Mouse (Mus musculus): ENCODE data around the gene Rnf10. TPM values are rescaled to one million over a fixed set of nuclear protein-coding genes. Genes with fewer than 3 reads are reported as not detected.
"Not testable (repeated sequence)": the region's sequence is repeated elsewhere in the genome, so short reads cannot be mapped to it uniquely, and the experiment has no call there.

Gene Rnf10
- 100 to 1,000 TPM; 259 to 316 TPM for total RNA-seq (2021)
- long read RNA-seq, transcript Rnf10-203 (17 exons, 3,476 nt) = minor isoform, 8 of 150 reads
- long read RNA-seq, transcript Rnf10-201 (17 exons, 3,106 nt) = minor isoform, 11 of 150 reads
- long read RNA-seq, transcript Rnf10-202 (17 exons, 3,112 nt) = major isoform, 95 of 150 reads
- long read RNA-seq, partial matches to known transcripts = 21 of 150 reads
- long read RNA-seq, other reads (novel, unspliced or antisense) = 15 of 150 reads

DNA sequence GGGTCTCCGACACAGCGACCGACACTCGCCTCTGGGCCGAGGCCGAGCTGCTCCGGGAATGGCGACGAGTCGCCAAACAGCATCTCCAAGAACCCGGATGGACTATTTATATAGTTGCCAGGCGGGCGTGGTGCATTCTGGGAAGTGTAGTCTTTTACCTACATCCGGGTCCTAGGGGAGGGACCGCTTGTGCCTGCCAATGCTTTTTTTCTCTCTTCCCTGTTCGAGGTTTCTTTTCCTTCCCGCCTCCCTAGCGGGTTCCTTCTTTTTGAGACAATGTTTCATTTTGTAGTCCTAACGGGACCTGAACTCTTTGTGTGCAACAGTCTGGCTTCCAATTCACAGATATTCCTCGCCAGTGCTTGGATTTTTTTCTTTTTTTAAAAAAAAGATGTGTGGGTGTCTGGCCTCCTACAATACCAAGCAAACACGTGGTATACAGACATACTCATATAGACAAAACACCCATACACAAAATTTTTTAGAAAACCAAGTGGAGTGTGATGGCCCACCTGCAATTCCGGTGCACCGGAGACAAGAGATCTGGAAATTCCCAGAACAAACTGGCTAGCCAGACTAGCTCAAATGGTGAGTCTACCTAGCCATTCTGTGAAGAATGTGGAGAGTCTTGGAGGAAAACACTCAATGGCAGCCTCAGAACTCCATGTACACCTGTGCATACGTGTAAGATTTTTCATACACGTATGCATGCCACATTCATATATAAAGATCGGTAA, at the start of gene Rnf10:
Gene Rnf10 (minus strand): TSS at position 87 of the 737 bp plus-strand sequence.
- peak; percentile 99 for DNase-seq (ENCODE audit: low spot score in 2 of 2)

DNA sequence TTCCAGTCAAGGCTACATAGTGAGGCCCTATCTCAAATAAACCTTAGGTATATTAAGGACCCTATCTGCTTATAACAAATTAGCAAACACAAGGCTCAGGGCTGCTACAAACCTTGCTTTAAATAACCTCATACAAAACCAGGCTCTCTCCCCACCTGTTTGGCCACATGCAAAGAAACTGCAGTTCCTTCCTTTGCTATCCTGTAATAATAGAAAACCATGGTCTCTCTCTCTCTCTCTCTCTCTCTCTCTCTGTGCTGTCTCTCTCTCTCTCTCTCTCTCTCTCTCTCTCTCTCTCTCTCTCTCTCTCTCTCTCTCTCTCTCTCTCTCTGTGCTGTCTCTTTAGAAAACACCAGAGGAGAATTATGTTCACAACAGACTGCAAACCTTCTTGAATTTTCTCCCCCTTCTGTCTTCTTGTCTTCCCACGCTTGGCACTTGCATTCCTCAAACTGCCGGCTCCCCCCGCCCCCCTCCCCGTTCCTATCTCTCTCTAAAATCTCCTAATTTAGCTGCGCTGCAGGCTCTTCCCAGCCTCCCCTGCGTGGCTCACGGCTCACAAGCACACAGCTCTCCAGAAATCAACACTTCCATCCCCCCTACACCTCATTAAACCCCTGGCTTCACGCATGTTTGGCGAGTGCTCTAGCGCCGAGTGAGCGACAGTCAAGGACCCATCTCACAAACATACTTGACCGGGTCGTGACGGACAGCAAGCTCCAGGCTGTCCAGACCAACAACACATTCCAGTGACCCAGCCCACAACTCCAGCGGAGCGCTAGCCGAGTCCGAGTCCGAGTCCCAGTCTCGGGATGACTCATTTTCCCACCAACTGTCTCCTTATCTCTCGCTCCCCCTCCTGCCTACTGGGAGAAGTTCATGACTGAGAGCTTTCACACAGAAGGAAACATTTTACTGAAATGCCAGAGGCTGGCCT, 46.6 kb upstream of the Rnf10 start:
- DNase-seq (ENCODE audit: low spot score in 2 of 2) = peak; percentile 57 to 77

DNA sequence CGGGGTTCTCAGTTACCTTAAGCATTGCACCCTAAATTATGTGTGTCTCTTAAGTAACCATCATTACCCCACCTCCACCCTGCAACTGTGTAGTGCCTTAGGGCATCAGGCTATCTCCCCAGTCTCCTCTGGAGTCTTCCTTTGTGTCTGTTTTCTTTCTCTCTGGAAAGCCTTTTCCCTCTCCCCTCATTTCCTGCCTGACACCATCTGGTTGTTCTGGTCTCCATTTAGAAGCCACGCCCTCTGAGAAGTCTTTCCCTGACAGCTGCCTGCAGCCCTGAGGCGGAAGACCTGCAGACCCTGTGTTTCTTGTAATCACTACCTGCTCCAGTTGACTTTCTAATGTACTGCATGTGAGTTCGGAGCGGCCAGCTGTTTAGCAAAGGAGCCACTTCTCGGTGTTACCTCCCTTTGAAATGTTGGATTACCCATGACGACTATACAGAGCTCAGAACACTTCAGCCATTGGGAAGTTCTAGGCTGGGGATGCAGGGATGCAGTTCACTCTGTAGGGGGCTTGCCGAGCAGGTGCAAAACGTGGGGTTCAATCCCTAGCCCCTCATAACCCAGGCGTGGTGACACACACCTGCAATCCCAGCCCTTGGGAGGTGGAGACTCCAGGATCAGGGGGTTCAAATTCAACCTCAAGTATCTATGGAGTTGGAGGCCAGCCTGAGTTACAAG, 45.1 kb upstream of the Rnf10 start:
- DNase-seq (ENCODE audit: low spot score in 2 of 2) = no peak

DNA sequence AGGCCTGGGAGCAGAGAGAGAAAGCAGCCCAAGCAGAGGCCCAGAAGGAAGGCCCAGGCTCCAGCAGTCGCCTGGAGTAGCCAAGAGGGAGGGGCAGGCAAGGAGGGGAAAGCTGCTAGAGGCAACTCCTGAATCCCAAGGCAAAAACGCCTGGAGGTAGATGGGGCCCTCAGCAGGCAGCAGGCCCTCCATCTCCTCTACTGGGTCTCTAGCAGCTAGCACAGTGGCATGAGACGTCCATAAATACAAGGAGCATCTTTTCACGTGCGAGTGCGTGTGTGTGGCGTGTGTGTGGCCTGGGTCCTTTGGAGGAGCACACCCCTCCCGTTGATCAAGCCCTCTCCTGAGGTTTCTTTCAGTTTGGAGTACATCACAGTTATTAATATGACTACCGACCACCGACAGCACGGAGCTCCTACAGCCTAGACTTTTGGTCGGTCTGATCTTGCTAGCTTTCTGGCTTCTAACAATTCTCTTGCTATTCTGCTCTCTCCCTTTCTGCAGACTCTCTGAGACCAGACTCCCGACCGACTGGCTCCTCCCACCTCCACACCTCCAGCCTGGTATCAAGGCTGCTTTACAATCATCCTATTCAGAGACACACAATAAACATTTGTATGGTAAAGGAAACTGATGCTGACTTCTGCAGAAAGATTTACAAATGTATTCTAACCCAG, 44.4 kb upstream of the Rnf10 start:
- no peak for DNase-seq (ENCODE audit: low spot score in 2 of 2)

DNA sequence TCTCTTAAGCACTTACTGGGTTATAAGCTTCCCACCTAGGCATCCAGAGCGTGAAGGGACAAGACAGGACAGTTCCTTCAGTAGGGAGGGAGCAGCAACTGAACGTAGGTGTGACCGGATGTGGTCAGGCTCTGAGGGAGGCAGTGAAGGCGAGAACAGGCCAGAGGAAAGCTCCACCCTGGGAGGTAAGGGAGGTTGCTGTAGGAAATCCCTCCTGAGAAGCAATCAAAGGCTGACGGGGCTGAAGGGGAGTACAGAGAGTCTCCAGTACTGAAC, 40.9 kb upstream of the Rnf10 start:
- DNase-seq (ENCODE audit: low spot score in 2 of 2) = no peak

DNA sequence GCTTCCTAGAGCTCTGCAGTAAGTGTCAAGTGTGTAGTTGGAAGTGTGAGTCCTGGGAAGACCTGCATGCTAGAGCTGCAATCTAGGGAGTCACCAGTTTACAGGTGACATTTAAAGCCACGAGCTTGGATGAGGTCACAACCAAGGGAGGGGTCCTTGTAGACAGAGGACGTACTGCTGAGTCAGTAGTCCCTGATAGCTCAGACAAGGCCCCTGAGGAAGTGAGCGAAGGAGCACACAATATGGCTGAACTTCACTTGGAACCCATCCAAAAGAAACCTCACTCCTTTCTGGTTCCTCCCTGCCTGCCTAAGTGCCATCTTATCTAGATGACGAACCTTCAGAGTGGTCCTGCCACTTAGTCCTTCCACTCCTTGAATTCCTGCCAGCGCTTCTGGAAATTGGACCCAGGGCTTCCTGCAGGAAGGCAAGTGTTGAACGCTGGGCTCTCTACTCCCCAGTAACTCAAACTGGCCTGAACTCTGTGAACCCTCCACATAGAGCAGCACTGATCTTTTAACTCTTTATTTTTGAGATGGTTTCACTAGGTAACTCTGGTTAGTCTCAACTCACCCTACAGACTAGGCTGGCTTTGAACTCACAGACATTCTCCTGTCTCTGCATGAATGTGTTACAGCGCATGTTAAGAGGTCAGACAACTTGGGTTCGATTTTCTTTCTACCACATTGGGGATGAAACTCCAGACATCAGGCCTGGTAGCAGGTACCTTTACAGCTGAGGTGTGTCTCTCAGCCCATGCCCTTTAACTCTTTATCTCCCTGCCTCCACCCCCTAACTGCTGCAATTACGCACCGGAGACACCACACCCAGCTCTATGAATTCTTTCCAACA, 40.3 kb upstream of the Rnf10 start:
- no peak for DNase-seq (ENCODE audit: low spot score in 2 of 2)

DNA sequence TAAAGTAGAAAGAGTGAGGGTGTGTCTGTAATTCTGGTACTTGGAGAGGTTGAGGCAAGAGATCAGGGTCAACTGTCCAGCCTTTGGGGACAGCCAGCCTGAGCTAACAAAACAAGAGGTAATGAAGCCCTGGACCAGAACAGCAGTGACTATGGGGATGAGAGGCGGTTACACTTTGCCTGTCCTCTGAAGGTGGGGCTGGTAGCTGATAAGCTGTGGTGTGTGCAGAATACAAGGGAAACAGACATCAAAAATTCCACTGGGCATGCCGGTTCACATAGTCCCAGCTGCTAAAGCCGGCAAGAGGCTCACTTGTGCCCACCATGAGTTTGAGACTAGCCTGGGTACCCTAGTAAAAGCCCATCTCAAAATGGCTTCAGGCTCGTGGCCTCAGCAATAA, 39.7 kb upstream of the Rnf10 start:
- no peak for DNase-seq (ENCODE audit: low spot score in 2 of 2)

DNA sequence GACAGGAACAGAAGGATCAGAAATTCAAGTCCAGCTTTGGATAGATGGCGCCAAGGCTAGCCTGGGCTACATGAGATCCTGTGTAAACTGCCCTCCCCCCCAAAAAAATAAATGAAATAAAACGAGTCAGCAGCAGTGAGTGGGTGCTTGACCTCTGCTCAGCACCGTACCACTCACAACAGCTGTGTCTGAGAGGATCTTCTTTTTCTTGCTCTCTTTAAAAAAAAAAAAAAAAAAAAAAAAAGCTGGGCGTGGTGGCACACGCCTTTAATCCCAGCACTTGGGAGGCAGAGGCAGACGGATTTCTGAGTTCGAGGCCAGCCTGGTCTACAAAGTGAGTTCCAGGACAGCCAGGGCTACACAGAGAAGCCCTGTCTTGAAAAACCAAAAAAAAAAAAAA, 29.5 kb upstream of the Rnf10 start:
- not testable (repeated sequence) for DNase-seq (ENCODE audit: low spot score in 2 of 2)

DNA sequence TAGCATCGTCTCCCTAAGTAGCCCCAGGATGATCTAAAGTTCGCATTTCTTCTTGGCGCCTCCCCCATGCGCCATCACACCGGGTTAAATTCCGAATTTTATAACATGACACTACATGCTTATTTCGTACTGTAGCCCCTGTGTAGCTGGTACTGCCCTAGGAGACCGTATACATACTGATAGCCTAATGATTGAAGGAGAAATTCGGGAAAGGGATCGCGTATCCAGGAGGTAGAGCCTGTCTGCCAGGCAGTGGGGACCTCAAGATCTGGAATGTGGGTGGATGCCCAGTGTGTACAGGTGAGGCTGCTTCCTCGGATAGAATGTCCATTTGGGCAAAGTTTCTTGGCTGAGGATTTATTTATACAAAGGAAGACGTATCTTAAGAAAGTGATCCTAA, 28.9 kb upstream of the Rnf10 start:
- no peak for DNase-seq (ENCODE audit: low spot score in 2 of 2)

DNA sequence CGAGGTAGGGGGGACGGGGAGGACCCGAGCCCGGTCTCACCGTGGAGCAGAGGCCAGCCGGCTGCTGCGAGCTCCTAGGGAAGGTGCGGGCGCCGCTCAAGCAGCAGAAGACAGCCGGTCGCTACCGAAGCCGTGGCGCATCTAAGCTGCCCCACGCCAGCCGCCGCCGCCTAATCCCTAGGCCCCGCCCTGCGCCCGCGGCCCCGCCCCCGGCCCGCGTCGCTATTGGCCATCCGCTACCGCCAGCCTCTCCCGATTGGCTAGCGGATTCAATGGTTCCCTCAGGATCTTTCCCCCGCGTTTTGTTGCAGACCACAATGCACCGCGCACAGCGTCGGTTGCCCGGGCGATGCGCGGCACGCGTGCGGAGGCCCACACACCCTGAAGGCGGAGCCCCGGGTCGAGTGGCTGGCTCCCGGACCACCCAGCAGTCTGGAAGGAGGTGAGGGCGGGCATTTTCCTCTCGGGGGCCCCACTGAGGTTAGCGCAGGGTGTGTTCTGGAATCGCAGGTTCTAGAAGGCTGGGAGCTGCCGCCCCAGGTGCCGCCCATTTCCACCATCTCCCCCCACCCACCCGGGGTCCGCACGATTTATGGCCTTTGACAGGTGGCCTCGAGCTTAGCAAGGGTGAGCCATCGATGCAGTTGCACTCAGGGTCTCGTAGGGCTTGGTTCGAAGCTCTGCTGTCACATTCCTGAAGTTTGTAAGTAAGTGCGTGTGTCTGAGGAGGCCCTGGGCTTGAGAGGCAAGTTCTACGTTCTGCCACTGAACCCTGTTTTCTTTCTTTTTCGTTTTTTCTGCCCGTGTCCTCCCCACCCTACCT, 28.3 kb upstream of the Rnf10 start, which contains the start of gene Dynll1:
Gene Dynll1 (minus strand): TSS at position 208 of the 823 bp plus-strand sequence.
- peak; percentile 100 for DNase-seq (ENCODE audit: low spot score in 2 of 2)

DNA sequence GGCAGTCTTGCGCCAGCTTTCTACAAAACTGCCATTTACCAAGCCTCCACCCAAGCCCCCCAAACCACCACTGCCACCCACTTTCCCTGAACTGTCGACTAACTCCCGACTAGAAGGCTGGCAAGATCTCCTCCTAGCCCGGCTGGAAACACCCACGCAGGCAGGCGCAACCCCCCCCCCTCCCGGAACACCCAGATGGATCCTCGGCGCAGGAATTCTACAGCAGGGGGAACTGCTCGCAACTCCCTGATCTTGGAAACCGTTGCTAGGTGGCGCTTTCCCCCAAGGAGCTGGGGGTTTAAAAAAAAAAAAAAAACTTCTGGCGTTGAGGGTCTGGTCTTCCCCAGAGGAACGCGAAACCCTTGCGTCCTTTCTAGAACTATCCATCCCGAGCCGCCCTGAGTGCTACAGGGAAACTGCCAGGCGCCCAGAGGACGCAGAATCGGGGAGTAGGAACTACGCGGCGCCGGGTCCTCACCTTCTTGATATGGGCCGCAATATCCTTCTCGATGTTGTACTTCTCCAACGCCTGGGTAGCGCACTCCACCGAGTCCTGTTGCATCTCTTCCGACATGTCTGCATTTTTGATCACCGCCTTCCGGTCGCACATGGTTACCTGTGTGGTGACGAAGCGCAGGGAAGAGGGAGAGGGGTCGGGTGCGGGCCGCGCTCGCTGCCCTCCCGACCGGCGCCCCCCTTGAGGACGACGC, 27.5 kb upstream of the Rnf10 start:
- DNase-seq (ENCODE audit: low spot score in 2 of 2) = peak; percentile 57 to 68

DNA sequence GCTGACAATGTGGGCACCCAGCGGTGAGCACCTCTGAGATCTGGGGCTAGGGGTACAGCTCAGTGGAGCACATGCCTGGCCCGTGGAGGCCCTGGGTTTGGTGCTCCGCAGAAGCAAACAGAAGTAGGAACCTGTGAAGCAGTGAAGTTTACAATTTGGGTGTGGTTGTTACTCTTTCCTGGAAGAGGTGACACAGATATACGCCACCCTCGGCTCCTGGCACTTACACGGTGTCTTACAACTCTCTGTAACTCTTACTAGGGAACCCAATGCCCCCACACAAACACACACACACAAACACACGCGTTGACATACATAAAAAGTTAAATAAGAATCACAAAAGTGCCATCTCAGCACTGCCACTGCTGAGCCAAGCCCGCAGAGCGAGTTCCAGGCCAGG, 23.6 kb upstream of the Rnf10 start:
- DNase-seq (ENCODE audit: low spot score in 2 of 2) = no peak

DNA sequence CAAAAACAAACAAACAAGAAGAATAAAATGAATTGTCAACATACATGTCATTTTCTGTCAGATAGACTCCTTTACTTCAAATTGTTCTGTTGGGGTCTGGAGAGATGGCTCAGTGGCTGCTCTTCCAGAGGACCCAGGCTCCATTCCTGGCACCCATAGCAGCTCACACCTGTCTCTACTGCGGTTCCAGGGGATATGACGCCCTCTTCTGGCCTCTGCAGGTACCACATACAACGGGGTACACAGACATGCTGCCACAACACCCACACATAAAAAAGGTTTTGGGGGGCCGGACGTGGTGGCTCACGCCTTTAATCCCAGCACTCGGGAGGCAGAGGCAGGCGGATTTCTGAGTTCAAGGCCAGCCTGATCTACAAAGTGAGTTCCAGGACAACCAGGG, 21.5 kb upstream of the Rnf10 start:
- DNase-seq (ENCODE audit: low spot score in 2 of 2) = no peak

DNA sequence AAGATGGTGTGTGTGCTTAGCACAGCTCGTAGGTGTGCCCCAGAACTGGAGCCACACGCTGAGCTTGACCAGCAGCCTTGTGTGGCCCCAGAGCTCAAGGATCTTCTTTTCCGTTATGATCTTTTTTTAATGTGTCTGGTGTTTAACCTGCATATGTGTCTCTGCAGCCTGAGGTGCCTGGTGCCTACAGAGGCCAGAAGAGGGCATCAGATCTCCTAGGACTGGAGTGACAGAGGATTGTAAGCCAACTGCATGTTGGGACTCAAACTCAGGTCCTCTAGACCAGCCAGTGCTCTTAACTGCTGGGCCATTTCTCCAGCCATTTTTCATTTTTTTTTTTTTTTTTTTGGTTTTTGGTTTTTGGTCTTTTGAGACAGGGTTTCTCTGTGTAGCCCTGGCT, 12.0 kb upstream of the Rnf10 start:
- DNase-seq (ENCODE audit: low spot score in 2 of 2) = no peak

DNA sequence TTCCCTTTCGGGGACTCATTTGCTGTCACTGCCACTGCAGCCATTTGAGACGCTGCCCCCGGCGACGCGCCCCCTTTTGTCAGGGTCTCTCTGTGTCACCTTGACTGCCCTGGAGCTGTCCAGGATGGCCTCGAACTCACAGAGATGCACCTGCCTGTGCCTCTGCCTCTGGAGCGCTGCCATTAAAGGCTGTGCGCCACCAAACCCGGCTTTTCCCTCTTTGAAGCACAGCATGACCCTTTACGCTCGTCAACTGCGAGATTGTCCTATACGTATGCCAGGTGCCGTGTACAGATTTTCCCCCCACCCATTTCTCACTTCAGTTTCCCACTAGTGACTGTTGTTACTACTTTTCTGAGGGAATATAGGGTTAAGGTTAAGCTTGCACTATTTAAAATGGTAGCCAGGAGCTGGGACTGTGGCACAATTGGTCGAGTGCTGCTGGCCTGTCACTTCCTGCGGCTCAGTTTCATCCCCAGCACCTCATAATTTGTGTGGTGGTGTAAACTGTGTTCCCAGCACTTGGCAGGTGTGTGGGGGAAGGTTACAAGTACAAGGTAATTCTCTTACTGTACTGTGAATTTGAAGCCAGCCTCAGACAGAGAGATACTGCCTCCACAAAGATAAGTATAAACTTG, 7.5 kb upstream of the Rnf10 start:
- peak in 1 of 2 experiments; percentile 22 for DNase-seq (ENCODE audit: low spot score in 2 of 2)

DNA sequence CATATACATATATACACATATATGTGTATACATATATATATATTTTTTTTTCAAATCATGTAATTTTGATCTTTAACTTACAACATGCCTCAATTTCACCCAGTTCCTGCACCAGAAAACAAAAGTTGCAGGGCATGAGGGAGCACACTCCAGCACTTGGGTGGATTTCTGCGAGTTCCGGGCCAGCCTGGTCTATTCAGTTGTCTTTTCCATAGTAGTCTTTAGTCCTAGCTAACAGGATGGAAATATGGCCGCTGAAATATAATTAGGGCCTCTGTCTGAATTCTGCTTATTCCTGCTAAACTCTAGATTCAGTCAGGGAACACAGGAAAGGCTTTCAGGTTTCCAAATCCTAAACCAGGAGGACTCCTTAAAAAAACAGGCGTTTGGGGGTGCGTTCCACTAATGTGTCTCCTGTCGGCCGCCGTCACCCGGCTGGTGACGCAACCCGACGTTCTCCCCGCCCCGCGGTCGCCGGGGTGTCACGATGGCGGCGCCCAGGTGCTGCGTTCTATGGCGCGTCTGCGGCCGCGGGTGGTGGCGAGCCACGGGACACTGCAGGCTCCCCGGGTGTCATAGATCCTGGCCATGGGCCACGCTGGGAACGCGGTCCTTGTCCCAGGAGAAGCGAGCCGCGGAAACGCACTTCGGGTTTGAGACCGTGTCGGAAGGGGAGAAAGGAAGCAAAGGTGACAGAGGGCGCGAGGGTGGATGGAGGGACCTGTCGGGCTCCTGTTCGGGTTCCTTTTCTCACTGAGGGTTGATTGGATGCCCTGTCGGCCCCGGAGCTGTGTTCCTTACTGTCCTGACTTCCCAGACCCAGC, 6.7 kb upstream of the Rnf10 start, which contains the start of gene Coq5:
Gene Coq5 (plus strand): TSS at position 441 of the 824 bp plus-strand sequence.
- peak; percentile 86 to 91 for DNase-seq (ENCODE audit: low spot score in 2 of 2)

DNA sequence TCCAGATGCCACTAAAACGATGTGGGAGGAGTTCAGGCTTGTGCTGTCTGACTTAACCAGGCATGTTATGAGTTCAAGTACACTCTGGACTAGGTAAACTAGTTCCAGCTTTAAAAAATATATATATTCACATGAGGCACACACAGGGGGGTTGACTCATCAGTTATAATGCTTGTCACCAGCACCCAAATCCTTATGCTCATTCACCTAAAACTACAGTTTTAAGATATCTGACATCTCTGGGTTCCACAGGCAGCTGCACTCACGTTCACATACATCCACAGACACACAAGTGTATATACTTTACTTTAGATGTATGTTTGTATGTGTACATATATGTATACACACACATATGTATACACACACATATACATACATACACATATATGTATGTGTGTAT, 6.1 kb upstream of the Rnf10 start:
- no peak for DNase-seq (ENCODE audit: low spot score in 2 of 2)

Data from layer of hippocampus, postnatal 10 days (tissue).